19 mouse cellular contexts compared by ENCODE assay signal in genomic region chr5:9057277-9057879, GRCm38 (mm10). TPM values are rescaled to one million over a fixed set of nuclear protein-coding genes. Genes with fewer than 3 reads are reported as not detected.
DNase-seq lines count a peak whose midpoint lies in the region; ATAC-seq lines count a peak whose summit lies in the region.
"Had no signal": no experiment of that assay in that cellular context is flagged by ENCODE, and none has a peak within 500 bp of the region (broad histone marks: within the 10 kb centered on the region; RNA-seq: fewer than 3 reads in every experiment).

No protein-coding gene starts in this region.

- ATAC-seq in intestine, embryonic 16.5 days, result peak; percentile 95
- ATAC-seq: forebrain, embryonic 13.5 days; hindbrain, embryonic 16.5 days had no signal

- H3K4me1 ChIP-seq in intestine, embryonic 16.5 days (ENCODE audit: control insufficient read depth, insufficient read depth, low read length), result peaks cover 2% of the 10 kb centered on the region; the same call in 1 of the 2 replicates
- H3K4me1 ChIP-seq: limb, embryonic 15.5 days; lung, embryonic 15.5 days; midbrain, embryonic 10.5 days had no signal

- no peaks in the 10 kb centered on the region for H3K27me3 ChIP-seq in intestine, embryonic 16.5 days (replicated peaks; ENCODE audit: control insufficient read depth, insufficient read depth, low read length)
- H3K27me3 ChIP-seq: forebrain, embryonic 13.5 days; limb, embryonic 15.5 days; lung, embryonic 15.5 days had no signal

- H3K9ac ChIP-seq in intestine, embryonic 16.5 days (ENCODE audit: low read depth, low read length), result no peak overlapping the region
- H3K9ac ChIP-seq: forebrain, embryonic 13.5 days; limb, embryonic 15.5 days; lung, embryonic 15.5 days had no signal

- no peaks in the 10 kb centered on the region for H3K36me3 ChIP-seq in intestine, embryonic 16.5 days (ENCODE audit: control insufficient read depth, insufficient read depth, low read length)
- H3K36me3 ChIP-seq: limb, embryonic 15.5 days; lung, embryonic 15.5 days; midbrain, embryonic 10.5 days had no signal

- no peaks in the 10 kb centered on the region for H3K9me3 ChIP-seq in intestine, embryonic 16.5 days (ENCODE audit: control insufficient read depth, low read length)
- H3K9me3 ChIP-seq: forebrain, embryonic 13.5 days; limb, embryonic 15.5 days; lung, embryonic 15.5 days; midbrain, embryonic 10.5 days had no signal

- DNase-seq in ovary, adult 18-20 months (ENCODE audit: low spot score), result peak; percentile 16
- DNase-seq in ovary, postnatal 14 days (ENCODE audit: low spot score), result no peak
- DNase-seq in adrenal gland, adult 2 months, result peak; percentile 87
- no peak for DNase-seq in gastrocnemius, postnatal 10 days
- DNase-seq in layer of hippocampus, adult 8-10 months (ENCODE audit: low spot score in 2 of 2), result no peak
- no peak for DNase-seq in left cerebral cortex, adult 18-20 months (ENCODE audit: low spot score in 2 of 2)
- DNase-seq: cerebellum, adult 2 months; heart, adult 18-20 months; heart, postnatal 4 days; kidney, adult 18-20 months; thymus, postnatal 36 days had no signal

- WGBS in intestine, embryonic 16.5 days, result 67% methylated on average over 5 of the region's 5 CpGs

- peak overlapping the region; percentile 65 for H3K27ac ChIP-seq in intestine, embryonic 16.5 days (ENCODE audit: low read length)
- H3K27ac ChIP-seq: forebrain, embryonic 13.5 days; kidney, postnatal 0 days; limb, embryonic 15.5 days; lung, embryonic 15.5 days; macrophage; midbrain, embryonic 10.5 days had no signal

- no peak overlapping the region; the same call in 1 of the 2 replicates for H3K4me2 ChIP-seq in intestine, embryonic 16.5 days (ENCODE audit: low read depth, low read length)
- H3K4me2 ChIP-seq: forebrain, embryonic 13.5 days; limb, embryonic 15.5 days; lung, embryonic 15.5 days had no signal

- no peak overlapping the region for H3K4me3 ChIP-seq in intestine, embryonic 16.5 days (ENCODE audit: low read length)
- H3K4me3 ChIP-seq: forebrain, embryonic 13.5 days; limb, embryonic 15.5 days; lung, embryonic 15.5 days; midbrain, embryonic 10.5 days had no signal

RNA-seq across cellular contexts. Expression of gene Tmem243, which starts 43.1 kb away (rescaled TPM):
- 10 to 100 TPM; 27.0 to 53.8 TPM for total RNA-seq in adrenal gland, adult 2 months (2021)
- 19.6 and 22.5 TPM in 2 replicates for polyA plus RNA-seq in adrenal gland, adult 2 months (2012; rRNA removed)
- polyA plus RNA-seq in intestine, embryonic 16.5 days (2015; fragmentation: Nextera tagmentation; extraction: Ambion mirVana), result 5.3 and 10.5 TPM in 2 replicates
- 1 to 10 TPM; 4.4 to 4.9 TPM for total RNA-seq in gastrocnemius, postnatal 10 days (2021)
- total RNA-seq in layer of hippocampus, adult 8-10 months (2022), result 10 to 100 TPM; 12.0 to 14.8 (median 13.7) TPM
- 10 to 100 TPM; 11.5 to 13.0 TPM for total RNA-seq in left cerebral cortex, adult 18-20 months (2021)

Comparison
In these comparisons a context has a peak if more than half of its experiments do, and no peak if none do; other contexts are left out.
1. DNase-seq: peak in ovary, adult 18-20 months (single experiment) and adrenal gland, adult 2 months (single experiment); none in ovary, postnatal 14 days (single experiment), gastrocnemius, postnatal 10 days (single experiment), layer of hippocampus, adult 8-10 months (0 of 2) and left cerebral cortex, adult 18-20 months (0 of 2).